Mouse (Mus musculus) gonadal fat pad, adult 2 months (tissue): Measurements from ENCODE around the gene Mmaa. TPM values are rescaled to one million over a fixed set of nuclear protein-coding genes. Genes with fewer than 3 reads are reported as not detected.

Experiments
- DNase-seq: peaks from one replicate; pipeline ENCODE4 v3.0.0-alpha.2; 2012; ENCODE audit warnings: low read depth
- polyA plus RNA-seq: library from polyadenylated mRNA; depleted of rRNA; stranded (reverse); fragments of >200 nt; gene quantifications from 2 replicates; pipeline ENCODE4 v1.2.3, GENCODE M21; 2012; rRNA removed

The Mmaa gene
- polyA plus RNA-seq, 1 experiment = 7.3 TPM

GRCm38 (mm10) chr8:79222752-79223141 lies 72.0 kb downstream of the Mmaa start:
- DNase-seq = no peak

- no peak for DNase-seq
Measured at GRCm38 (mm10) chr8:79222106-79222751, 72.5 kb downstream of the Mmaa start.

Other genes starting within 250 kb of the Mmaa start
- 0.81 and 0.93 TPM in 2 replicates for gene 1700011L22Rik, start 46.4 kb downstream of the Mmaa start, polyA plus RNA-seq
- 35.7 and 39.8 TPM in 2 replicates for gene Smad1, start 104.6 kb upstream of the Mmaa start, polyA plus RNA-seq